Mouse (Mus musculus): ENCODE data around the gene Barx2. TPM values are rescaled to one million over a fixed set of nuclear protein-coding genes. Genes with fewer than 3 reads are reported as not detected.
A peak's percentile ranks its signal among the peaks of the same experiment; 100 is the strongest.
"Not testable (repeated sequence)": the region's sequence is repeated elsewhere in the genome, so short reads cannot be mapped to it uniquely, and the experiment has no call there.

The Barx2 gene
- not detected for total RNA-seq (2021)
- long read RNA-seq, experiment 1 = 0 reads
- long read RNA-seq, experiment 2 = 0 reads

DNA sequence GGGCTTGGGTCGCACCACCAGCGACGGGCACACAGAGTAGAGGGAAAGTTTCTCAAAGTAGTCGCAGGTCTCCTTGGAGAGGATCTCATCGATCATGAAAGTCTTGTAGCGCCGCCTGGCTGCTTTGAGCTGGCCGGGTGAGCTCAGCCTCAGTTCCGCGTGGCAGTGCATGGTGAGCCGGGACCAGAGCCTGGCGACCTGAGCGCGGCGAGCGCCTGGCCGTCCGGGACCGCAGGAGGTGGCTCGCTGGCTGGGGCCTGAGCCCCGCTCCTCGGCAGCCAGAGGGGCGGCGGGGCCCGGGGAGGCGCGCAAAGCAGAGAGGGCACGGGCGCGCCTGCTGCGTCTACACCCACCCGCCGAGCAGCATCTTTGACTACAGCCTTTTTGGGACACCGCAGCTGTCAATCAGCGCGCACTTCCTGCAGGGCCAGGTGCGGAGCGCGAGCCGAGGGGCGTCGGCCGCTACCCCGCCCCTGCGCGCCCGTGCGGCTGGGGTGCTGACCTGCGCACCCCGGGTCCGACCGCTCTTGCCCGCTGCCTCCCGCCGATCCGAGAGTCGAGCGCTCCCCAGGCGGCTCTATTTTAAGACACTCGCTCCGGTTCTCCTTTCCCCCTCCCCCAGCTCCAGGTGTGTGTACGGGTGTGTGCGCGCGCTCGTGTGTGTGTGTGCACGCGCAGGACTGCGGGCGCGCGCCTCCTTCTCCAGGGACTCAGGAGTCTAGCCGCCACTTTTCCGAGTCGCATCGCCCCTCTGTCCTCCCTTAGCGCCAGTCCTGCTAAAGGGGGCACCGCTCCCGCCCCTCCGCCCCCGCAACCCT, at the start of gene Barx2:
Gene Barx2 (minus strand): TSS at position 542 of the 818 bp plus-strand sequence.
- DNase-seq = peak; percentile 48 to 54
- intact Hi-C loops (cut with DNase I) = loop anchor here (10.0 kb wide), 1 partner anchor 228 kb away; no protein-coding TSS in a partner anchor

DNA sequence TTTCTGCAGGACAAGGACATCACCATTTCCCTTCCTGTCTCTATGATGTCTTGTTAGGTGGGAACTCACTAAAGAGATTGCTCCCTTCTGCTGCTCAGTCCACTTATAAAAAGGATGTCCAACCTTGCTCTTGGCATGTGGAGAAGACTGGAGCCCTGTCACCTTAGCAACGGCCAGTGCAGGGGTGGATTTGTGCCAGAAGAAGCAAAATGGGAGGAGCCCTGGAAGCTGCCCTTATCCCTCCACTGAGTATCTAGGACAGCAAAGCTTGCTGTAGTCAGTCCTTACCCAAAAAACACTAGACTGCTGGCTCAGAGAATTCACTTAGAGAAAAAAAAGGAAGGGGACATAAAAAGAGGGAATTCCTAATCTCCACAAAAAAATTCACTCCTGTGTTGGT, 49.0 kb upstream of the Barx2 start:
- no peak for DNase-seq
- intact Hi-C loops (cut with DNase I) = no loop called here

DNA sequence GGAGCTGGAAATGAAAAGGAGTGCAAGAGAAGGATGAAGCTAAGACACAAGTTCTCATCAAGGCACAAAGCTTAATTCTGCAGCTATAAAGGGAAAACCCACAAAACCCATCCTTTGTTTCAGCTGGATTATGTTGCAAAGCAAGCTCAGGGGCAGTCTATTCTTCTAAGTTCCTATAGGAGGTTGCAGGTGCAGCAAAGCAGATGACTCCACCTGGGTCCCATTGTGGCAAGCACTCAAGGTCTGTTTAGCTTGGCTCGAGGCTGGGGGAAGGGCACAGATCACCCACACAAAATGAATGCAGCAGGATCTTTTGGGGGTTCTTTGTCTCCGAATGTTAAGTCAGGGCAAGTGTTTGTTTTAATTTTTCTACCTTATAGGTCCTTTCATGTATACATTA, 47.2 kb upstream of the Barx2 start:
- intact Hi-C loops (cut with DNase I) = no loop called here
- DNase-seq = no peak

DNA sequence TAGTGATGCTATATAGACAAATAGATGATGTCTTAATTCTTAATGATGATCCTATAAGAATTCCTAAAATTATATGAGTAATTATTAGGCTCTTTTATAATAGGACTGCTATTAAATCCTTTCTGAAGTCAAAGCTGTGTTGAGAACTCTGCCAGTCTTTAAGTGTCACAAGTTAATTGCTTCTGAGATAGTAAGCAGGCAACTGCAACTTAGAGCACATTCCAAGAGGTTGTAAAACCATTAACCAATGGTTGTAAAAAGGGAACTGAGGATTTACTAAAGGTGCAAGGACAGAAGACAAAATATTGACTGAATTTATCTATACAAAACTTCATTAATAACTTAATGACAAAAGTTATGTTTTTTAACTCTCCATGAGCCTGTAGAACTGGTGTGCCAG, 44.9 kb upstream of the Barx2 start:
- no peak for DNase-seq
- intact Hi-C loops (cut with DNase I) = no loop called here

DNA sequence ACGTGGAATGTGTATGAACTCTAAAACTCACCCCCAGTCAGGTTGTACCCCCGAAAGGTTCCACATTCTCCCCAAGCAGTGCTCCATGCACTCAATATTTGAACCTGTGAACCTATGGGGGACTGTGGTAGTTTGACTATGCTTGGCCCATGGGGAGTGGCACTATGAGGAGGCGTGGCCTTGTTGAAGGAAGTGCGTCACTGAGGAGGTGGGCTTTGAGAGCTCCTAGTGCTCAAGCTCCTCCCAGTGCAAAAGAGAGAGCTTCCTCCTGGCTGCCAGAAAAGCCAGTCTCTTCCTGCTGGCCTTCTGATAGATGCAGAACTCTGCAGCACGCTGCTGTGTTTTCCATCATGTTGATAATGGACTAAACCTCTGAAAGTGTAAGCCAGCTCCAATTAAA, 37.2 kb upstream of the Barx2 start:
- DNase-seq = no peak
- intact Hi-C loops (cut with DNase I) = no loop called here

DNA sequence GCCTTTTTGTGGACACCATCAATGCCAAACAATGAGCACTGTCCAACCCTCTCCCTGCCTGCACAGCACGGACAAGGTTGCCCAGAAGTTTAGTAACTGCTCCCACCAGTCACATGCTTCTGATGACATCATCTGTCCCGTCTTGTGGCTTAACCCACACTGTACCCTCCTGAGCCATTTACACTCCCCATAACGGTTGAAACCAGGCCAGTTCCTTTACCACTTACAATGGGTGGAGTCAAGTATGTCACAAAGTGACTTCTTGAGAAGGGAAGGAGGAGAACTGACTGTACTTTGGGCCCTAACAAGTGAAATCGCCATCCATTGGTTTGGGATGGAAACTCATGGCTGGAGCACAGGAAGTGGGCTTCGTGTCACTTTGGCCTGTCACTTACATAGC, 35.8 kb upstream of the Barx2 start:
- intact Hi-C loops (cut with DNase I) = loop anchor here (10.0 kb wide), 2 partner anchors 316 to 396 kb away; partner anchors contain the start of gene Kcnj5

DNA sequence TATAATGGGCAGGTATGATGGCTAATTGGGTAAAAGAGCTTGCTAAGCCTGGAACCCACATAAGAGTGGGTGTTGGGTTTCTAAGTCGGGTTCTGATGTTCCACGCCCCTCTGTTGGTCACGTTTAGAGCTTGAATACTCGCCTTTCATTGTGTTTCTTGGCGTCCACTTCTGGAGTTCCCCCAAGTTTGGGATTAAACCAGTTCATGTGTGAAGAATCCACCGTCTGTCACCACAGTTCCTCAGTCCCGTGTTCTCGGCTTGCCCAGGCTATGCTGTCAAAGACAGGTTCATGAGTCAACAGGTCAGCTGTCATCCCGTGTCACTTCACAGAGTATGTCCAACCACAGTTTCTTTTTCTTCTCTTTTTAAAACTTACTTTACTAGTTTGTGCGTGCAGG, 33.8 kb upstream of the Barx2 start:
- no peak for DNase-seq
- intact Hi-C loops (cut with DNase I) = loop anchor here (2.0 to 10.0 kb wide), 3 partner anchors 212 to 398 kb away; partner anchors contain the start of gene Kcnj5

More for the DNA sequence above, 35.8 kb upstream of the Barx2 start:
- DNase-seq = no peak

DNA sequence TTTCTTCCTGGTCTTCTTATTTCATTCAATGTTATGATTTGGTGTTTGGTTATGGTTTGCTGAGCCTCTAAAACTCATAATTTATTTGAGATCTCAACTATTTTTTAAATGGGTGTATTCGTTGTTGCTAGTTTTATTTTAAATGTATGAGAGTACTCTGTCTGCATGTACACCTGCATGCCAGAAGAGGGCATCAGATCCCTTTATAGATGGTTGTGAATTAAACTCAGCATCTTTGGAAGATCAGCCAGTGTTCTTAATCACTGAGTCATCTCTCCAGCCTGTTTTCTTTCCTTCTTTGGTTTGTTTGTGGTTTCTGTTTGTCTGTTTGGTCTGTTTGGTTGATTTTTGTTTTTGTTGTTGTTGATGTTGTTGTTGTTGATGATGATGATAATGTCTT, 29.1 kb upstream of the Barx2 start:
- no peak for DNase-seq
- intact Hi-C loops (cut with DNase I) = loop anchor here (10.0 kb wide), 2 partner anchors 322 to 402 kb away; partner anchors contain the start of gene Kcnj5

DNA sequence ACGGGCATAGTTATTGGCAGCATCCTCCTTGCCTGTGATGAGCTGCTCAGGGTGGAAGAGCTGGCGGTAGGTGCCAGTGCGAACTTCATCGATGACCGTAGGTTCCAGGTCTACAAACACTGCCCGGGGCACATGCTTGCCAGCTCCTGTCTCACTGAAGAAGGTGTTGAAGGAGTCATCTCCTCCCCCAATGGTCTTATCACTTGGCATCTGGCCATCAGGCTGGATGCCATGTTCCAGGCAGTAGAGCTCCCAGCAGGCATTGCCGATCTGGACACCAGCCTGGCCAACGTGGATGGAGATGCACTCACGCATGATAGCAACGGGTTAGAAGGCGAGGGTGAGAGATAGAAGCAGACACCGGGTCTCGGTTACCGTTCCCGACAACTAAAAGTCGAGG, 23.2 kb upstream of the Barx2 start:
- intact Hi-C loops (cut with DNase I) = not testable (repeated sequence)
- peak; percentile 38 to 68 for DNase-seq

DNA sequence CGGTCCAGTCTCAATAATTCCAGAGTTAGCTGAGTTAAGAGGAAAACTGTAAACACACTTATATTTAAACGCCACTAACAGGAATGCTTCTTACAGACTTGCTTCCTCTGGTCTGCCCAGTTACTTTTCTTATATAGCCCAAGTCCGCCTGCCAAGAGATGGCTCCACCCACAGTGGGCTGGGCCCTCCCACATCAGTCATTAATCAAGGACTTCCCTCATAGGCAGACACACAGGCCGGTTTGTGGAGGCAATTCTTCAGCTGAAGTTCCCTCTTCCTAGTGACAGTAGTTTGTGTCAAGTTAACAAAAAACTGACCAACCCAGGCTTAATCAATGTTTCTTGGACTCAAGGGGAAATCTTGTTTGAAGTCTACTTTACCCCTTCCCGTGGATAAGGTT, 18.4 kb upstream of the Barx2 start:
- peak in 1 of 2 experiments; percentile 12 for DNase-seq
- intact Hi-C loops (cut with DNase I) = no loop called here

DNA sequence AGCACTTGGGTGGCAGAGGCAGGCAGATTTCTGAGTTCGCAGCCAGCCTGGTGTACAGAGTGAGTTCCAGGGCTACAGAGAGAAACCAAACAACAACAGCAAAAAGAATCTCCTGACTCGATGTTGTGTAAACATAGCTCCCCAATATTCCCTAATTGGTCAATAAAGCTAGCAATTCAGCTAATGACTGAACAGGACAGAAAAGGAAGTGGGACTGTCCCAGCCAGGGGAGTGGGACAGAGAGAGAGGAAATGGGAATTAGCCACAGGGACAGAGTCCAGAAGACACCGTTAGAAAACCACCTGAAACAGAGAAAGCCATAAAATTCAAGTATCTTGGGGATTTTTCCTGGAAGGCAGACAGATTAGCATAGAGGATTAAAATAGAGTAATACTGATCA, 18.0 kb upstream of the Barx2 start:
- intact Hi-C loops (cut with DNase I) = no loop called here
- DNase-seq = no peak

DNA sequence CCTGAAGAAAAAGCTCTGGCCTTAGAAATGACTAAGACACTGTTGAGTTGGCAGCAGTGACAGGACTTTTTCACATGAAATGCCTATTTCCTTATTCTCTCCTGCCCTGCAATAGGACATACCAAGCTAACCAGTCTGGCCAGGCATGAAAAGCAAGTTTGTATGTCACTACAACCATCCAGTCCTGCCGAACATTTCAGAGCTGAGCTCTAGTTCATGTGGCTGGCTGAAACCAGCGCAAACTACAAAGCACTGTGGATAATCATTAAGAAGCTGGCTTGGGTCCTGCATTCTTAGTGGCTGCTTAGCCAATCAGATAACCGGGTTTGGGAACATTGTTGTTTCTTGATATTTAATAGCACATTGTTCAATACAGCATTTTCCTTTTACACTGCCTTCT, 13.5 kb upstream of the Barx2 start:
- intact Hi-C loops (cut with DNase I) = loop anchor here (1.0 kb wide), 1 partner anchor 367 kb away; no protein-coding TSS in a partner anchor
- DNase-seq = no peak

DNA sequence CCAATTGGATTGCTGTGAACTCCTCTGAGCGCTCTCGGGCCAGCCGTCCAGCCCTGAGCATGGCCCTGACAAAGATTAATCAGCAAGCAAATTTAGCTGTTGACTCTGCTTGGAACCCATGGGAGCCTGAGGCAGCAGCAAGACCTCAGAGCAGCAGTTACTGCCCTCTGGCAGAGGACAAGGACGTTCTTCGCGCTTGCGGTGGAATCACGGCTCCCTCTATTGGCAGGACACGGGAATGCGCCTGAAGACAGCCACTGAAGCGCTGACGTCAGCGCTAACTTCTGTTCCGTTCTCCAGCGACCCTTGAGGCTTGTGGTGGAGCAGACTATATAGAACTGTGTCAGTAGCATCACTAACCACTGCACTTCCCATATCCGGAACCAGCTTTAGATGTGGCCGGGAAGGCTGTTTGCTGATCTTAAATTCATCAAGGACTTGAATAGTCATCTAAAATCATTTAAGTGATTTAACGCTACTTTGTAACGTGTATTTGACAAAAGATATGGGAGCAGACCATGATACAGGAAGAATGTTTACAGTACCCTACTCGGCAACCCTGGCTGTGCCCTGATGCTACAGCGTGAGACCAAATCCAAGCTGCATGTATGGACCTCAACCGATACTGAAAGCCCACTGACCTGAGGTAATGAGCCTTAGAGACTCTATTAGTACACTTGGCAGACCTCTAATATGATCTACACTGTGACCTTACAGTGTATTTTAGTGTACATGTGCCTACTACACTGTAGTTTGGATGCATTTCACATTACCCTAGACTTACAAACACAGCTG, 12.8 kb upstream of the Barx2 start:
- DNase-seq = peak; percentile 82 to 90
- intact Hi-C loops (cut with DNase I) = loop anchor here (1.0 kb wide), 1 partner anchor 367 kb away; no protein-coding TSS in a partner anchor

DNA sequence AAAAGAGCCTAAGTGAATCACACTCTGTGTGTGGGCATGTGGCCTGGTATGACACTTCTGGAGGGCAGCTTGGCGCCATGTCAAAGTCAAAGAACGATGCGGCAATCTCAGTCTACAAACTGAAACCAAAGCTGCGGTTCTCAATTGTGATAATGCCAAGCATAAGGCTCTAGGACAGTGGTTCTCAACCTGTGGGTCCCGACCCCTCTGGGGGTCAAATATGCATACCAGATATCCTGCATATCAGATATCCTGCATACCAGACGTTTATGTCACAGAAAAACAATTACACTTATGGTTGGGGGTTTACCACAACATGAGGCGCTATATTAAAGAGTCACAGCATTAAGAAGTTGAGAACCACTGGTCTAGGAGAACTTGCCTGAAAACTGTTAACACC, 10.3 kb upstream of the Barx2 start:
- intact Hi-C loops (cut with DNase I) = no loop called here
- no peak for DNase-seq

DNA sequence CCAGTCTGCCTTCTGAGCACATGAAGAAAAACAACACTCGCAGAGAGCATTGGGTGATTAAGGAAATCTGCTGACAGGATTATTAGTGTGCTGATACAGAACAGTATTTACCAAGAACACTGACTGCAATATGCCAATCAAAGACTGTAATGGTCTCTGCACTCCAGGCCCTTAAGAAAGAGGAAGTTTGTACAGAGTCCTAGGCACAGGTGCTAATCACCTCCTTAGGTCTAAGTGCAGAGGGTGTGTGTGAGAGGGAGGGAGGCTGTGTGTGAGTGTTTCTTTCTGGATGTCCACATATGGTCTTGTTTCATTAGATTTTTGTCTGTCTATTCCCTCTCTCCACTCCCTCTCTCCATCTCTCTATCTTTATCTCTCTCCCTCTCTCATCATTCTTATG, 6.5 kb upstream of the Barx2 start:
- intact Hi-C loops (cut with DNase I) = loop anchor here (10.0 kb wide), 1 partner anchor 235 kb away; no protein-coding TSS in a partner anchor
- no peak for DNase-seq

DNA sequence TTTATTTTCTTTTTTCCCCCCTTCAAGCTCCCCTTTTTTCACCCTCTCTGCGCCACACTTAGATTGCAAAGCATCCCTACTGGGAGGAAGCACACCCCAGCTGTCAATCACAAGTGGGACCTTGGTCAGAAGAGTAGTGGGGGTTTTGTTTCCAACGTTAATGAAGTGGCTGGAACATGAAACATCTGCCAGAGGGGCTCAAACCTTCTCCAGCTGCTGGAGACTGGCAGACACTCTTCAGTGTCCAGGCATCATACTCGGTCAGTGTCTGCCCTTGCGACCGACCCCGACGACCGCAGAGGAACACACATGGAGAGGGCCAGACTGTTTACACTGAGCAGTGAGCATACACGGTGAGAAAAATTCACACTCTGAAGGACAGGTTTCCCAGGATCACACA, 3.2 kb upstream of the Barx2 start:
- intact Hi-C loops (cut with DNase I) = loop anchor here (10.0 kb wide), 1 partner anchor 232 kb away; no protein-coding TSS in a partner anchor
- DNase-seq = no peak

DNA sequence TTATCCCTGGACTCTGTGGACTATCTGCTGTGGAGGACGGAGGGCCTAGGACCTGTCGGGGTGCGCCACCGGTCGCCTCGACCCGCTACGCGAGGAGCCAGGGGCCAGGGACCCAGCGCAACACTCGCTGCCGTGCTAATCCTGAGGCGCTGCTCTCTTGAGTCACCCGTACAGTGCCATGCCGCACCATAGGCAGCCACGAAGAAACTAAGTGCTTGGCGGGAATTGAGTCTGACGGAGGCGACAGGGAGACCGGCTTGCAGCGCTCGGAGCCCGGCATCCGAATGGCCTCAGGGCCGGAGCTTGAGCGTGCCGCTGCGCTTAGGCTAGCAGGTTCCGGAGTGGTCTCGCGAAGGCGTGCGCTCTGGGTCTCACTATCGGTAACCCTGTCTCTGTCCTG, 1.6 kb upstream of the Barx2 start:
- intact Hi-C loops (cut with DNase I) = loop anchor here (10.0 kb wide), 1 partner anchor 230 kb away; no protein-coding TSS in a partner anchor
- peak in 1 of 2 experiments; percentile 5 for DNase-seq

DNA sequence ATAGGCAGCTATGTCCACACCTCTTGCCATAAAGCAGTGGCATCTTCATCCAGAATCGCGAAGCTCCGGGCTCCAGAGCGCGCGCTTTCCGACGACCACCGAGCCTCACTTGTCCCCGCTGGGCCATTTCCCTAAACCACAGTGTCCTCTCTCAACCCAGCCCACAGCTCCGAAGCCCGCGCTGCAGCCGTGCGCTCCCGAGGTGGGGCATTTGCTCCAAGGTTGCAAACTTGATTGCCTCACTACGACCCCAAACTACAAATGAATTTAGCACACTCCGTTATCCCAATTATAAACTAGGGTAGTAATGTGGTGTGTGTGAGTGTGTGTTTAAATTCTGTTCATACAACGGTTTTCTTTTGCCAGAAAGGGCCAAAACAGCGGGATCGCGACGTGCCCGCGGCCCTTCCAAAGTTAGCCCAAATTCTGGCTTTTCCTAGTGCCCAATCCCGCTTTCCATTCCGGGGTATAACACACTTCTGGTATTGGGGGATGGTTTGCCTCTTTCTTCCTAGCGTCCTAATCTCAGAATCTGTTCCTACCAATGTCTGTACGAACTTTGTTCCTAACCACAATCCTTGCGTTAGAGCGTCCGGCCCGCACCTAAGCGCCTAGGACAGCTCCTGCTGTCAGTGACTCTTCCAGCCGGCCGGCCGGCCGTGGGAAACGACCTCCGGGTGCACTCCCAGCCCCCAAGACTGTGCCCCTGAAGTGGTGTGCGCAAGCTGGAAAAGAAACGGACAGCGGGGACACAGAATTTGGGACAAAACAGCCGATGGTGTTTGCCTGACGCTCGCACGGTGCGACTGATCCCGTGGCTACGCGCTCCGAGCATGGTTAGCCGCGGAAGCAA, 703 bp upstream of the Barx2 start:
- intact Hi-C loops (cut with DNase I) = loop anchor here (10.0 kb wide), 1 partner anchor 229 kb away; no protein-coding TSS in a partner anchor
- DNase-seq = no peak

DNA sequence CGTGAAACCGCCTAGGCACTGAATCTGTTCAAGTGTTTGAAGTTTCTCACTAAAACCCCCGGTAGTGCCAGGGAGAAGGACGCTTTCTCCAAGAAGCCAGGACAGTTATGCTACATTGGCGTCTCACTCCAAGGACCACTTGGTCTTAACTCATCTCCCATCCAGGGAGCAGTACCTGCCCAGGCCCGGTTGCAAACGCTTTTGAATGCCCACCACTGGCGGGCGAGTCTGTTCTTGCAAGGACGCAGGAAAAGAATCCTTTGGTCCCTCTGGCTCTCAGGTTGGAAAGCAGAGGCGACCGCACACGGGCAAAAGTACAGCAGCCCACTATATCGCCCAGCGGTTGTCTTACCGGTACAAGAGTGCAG, 725 bp downstream of the Barx2 start:
- intact Hi-C loops (cut with DNase I) = loop anchor here (10.0 kb wide), 1 partner anchor 228 kb away; no protein-coding TSS in a partner anchor

DNA sequence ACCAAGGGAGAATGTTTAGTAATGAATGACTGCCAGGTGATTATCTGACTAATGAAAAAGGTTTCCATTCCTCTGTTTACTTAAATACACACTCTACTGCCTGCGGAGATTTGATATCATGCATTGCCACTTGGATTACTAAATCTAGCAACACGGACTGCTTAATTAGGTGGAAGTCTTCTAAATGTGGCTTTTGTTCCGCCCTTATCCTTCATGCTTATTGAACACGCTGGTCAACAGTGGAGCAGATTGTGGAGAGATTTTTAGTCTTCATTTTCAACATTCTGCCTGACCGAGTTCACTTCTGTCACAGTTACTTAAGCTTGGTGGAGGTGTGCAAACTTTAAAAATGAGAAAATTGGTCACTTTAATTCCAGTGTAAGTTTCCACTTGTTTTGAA, 3.0 kb downstream of the Barx2 start:
- intact Hi-C loops (cut with DNase I) = loop anchor here (10.0 kb wide), 1 partner anchor 225 kb away; no protein-coding TSS in a partner anchor
- no peak for DNase-seq

More for the DNA sequence above, 725 bp downstream of the Barx2 start:
- DNase-seq = no peak

All from heart, postnatal 14 days (tissue).